Mouse (Mus musculus) right cerebral cortex, postnatal 10 days (tissue): ENCODE data around the gene Zdhhc14.

Experiments used
- DNase-seq, 2 experiments: peaks; one replicate each; pipeline ENCODE4 v3.0.0; 2021; ENCODE audit warnings: low spot score in 2 of 2

The Zdhhc14 gene

DNA sequence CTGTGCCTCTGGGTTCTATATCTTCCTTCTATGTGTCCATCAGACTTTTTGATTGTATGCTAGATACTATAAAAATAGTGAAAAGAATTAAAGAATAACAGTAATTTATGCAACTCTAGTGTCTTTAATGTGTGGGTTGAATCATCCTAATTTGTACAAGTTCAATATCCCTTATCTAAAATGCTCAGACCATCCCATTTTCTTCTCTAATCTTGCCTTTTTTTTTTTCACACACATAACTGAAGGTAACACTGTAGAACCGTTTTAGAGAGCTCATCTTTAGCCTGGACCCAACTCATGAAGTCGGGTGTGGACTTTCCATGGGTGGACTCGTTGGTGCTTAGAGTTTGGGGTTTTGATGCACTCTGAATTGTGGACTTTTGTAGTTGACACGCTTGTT is 12.6 kb downstream of the Zdhhc14 start:
- no peak for DNase-seq

DNA sequence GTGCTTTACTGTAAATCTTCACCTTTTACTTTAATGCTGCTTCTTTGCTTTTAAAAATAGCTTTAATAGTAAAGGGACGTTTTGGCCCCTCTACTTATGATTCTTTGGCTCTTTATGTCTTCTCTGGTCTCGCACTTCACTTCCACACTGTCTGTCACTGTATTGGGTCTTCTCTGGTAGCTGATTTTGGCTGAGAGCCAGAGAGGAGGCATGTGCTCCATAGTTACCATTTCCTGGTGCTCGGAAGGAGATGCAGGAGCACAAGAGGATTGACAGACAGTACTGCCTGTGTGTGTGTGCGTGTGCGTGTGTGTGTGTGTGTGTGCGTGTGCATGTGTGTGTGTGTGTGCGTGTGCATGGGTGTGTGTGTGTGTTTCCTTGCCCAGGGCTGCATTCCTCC is 14.2 kb downstream of the Zdhhc14 start:
- peak; percentile 75 to 83 for DNase-seq

DNA sequence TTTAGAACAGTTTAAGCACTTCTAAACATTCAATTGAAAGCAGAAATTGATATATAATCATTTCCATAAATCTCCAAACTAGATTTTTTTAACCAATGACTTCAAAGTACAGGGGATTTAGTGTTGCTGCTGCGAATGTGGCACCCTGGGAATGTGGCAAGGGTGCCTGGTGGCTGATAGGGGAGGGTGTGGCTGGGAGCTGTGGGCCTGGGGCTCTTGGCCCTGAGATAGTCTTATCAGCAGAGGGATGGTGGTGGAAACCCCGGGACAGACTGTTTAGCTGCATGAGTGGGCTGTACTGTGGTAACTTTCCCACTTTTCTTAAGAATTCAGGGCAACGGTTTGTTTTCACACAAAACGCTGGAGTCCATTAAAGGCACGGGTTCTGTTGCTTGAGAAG is 14.6 kb downstream of the Zdhhc14 start:
- DNase-seq = no peak

DNA sequence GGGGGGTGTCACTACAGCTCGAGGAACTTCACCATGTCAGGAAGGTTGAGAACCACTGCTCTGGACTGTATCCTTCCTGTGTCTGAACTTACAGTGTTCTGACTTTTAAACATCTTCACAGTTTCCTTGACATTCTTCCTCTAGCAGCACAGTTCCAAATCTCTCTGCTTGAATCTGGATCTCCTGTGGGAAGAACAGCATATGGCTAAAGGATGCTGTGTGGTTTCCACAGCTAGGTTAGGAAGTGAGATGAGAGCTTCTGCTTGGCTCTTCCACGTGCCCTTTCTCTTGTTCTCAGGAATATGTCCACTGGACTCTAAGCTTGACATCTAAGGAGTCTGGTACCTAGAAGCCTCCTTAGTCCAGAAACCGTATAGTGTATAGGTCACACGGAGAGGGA is 15.7 kb downstream of the Zdhhc14 start:
- DNase-seq = no peak

DNA sequence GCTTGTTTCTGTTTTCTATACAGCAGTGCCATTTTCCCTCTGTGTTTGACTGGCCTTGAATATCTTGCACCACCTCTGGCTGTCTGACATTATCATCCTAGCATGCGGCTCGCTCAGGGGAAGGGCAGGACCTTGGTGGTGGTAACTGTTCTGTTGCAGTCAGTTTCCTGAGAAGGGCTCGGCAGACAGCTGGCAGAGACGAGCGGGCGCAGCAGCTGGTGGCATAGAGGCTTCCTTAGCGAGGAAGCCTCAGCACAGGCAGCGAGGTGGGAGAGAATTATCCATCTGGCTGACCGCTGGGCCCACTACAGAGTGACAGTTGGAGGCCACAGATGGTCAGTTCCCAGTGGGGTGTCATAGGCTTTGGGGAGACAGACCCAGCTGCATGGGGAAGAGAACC is 18.2 kb downstream of the Zdhhc14 start:
- DNase-seq = no peak

DNA sequence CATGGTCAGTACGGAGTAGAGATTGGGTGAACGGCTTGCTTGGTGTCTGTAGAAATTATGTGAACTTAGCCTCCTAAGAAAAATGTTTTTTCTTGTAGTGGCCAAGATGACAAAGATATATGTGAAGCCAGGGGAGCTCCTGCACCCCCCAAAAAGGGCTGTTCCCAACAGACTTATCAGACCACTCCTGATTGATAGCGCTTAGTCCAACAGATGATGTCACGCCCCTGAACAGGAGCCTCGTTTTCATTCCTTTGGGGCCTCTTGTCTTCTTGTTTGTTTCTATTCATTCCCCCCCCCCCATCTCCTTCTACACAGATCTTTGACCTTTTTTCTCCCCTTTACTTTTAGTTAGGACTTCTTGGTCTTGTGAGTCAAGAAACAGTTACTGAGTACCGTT is 19.4 kb downstream of the Zdhhc14 start:
- DNase-seq = no peak

DNA sequence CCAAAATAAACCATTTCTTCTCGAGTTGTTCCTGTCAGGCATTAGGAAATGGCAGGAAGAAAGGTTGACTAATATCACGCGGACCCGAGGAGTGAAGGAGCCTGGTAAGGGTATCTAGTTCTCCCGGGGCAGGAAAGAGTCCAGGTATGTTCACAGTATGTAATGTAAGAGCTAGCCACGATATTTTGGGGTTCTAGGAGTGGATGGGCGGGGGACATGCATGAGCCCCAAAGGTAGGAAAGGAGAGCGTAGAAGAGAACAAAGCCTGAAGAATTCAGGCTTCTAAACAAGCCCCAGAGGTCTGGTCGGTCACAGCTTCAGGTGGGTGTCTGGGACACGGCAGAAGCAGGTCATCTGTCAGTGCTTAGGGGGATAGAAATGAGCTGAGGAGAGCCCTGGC is 27.1 kb downstream of the Zdhhc14 start:
- no peak for DNase-seq

DNA sequence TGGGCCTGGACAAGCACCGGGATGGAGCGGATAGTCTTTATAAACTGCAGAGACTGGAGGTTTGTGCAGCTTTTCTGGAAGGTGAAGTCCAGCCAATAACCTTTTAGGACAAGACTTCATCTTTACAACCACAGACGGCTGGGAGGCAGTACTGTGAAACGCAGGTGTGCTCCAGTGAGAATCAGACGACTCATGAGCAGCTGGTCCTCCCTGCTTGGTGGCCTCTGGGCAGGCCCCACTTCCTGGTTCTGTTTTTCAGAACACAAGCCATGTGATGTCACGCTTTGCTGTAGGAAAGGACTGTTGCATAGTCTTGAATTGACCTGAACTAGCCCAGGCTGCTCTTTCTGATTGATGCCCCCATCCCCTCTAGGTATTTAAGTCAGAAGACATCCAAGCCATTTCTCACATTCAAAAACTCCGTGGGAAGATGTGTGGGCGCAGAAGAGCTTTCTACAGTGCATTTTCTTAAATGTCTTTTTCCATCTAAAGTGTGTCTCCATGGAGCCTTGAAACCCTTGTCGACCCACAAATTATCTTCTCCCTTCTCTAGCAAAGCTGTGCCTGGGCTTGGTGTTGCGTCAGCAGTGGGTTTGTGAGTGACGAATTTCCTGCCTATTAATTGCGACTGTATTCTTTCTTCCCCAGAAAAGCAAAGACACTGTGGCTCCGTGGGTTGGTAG is 27.7 kb downstream of the Zdhhc14 start:
- peak in 1 of 2 experiments; percentile 51 for DNase-seq

DNA sequence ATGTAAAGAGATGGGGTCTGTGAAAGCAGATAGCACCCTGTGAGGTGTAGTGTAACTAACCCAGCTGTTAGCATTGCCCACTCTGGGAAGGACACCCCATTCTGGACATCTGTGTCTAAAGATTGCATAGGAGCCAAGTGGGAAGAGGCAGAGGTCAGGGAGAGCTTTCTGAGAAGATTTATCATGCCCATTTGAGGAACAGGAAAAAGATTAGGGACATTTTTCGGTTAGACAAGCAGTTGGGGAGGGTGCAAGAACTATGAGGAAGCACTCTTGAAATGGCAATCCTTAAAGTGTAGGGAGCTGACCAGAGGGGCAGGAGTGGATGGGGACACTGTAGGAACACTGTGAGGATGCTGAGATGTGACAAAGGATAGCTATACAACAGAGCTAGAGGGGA is 29.2 kb downstream of the Zdhhc14 start:
- no peak for DNase-seq

DNA sequence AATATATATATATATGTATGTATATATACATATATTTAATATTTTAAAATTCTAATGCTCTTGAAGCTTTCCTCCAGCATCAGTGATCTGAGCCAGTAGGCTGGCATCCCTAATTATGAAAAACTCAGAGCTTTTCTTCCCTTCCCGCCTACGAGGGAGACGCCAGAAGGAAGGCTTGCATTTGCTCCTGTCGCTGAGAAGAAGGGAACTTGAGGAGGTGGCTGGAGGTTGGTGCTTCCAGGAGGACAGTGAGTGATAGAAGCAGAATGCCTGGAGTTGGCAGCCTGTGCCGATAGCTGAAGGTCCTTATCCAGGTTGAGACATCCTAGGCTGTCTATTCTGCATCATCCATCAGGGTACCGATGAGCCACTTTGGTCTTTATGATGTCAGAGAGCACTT is 37.2 kb downstream of the Zdhhc14 start:
- DNase-seq = peak; percentile 61 to 69

DNA sequence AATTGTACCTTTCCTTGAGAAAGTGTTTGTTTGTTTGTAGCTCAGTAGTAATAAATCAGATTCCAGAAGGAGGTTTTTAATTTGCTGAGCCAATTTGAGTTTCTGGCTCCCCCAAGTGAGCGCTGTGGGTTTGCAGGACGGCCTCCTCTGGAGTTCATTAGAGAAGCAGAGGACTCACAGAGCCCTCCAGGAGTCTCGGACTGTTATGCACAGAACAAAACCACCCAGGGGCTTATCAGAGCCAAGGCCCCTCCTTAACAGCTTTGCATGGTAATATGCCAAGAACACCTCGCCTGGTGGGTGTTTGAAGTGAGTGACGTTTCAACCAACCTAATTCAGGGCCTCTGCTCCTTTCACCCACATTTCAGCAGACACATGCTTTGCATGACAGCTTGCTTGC is 40.5 kb downstream of the Zdhhc14 start:
- no peak for DNase-seq

DNA sequence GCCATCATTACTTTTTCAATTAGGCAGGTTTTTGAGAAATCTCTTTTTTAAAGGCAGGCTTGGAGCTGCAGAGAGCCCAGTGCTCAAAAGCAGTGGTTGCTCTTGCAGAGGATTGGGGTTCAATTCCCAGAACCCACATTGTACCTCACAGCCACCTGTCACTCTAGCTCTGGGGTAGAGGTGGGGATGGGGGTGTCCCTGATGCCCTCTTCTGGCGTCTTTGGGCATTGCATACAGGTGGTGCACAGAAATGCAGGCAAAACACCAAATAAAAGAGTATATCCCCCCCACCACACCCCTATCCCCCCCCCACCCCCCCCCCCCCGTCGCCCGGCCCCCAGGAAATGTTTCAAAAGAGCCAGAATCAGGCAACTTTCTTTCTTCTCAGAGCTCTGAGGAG is 43.0 kb downstream of the Zdhhc14 start:
- no peak for DNase-seq

DNA sequence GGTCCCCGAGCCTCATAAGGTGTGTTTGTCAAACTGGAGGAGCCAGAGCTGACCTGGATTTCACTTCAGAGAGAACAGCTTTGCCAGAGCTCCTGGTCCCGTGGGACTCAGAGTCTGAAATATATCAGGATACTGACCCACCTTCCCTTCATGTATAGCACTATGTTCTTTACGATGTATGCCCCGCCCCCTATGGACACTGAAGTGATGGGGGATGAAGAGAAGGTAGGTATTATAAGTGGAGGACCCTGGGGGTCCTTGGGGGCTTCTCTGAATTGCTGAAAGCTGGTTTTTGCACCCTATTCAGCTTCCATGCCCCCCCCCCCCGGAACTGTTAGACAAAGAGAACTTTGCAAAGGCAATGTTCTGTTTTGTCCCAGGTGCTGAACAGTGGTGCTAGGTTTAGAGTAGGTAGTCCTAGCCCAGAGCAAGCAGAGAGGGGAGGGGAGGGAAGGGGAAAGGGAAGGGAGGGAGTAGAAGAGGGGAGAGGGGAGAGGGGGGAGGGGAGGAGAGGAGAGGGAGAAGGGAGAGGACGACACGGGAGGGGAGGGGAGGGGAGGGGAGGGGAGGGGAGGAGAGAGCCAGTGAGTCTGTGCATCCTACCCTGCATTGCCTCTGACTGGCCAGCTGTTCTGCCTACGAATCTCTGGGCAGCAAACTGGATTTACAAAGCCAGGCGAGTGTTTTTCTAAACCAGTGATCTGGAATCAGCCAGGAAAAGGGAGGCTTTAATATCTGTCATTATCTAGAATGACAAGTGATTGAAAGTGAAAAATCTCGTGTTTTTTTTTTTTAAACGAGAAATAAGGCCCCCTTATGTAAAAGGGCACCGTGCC is 44.1 kb downstream of the Zdhhc14 start:
- no peak for DNase-seq

DNA sequence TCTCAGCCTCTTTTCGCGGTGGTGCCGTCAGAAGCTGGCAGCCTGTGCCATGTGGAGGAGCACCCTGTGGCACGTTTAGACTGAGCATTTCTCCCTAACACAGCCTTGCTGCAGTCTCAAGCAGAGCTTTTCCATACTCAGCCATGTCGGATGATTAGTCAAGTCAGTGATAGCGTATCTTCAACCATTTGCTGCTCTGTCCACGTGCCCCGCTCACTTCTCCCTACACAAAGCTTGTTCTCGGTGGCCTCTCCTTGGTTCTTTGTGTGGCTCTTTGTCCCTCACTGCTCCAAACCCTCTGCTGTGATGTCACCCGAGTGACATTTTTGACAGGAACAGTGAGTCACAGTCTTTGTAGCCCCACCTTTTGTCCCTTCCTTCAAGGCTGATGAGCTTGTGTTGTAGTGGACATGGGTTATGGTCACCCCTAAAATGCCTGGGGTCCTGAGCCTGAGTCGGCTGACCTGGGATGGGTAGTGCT is 44.8 kb downstream of the Zdhhc14 start:
- DNase-seq = no peak

DNA sequence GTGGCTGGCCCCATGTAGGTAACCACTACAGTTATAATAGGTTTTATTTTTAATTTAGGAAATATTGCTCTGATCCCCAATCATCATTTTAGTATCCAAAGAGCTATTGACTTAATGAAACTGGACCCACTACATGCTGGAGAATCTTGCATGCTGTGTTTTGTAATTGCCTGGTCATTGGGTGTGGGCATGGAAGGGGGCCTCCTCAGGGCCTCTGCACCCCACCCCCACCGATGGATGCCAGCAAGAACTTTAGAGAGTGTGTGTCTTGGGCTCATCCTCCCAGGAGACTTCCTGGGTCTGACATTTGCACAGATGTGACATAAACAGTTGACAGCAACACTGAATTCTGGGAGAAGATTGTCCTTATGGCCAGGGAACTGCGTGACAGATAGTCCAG is 49.8 kb downstream of the Zdhhc14 start:
- no peak for DNase-seq

DNA sequence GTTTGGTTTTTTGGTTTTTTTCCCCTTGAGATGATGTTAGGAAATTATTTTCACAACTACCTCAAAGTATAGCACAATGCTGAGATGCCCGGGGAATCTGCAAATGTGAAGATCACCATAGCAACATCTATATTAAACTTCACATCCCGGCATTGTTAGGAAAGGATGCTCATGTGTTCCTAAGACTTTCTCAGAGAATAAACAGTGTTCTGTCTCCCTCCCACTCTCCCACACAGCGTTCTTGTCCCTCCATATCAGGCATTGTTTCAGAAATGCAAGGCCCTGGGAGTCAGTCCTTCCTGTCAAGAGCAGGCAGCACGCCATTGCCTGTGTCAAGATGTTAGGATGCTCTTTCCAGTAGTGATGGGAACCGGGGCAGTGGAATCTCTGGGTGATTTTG is 51.7 kb downstream of the Zdhhc14 start:
- DNase-seq = no peak

DNA sequence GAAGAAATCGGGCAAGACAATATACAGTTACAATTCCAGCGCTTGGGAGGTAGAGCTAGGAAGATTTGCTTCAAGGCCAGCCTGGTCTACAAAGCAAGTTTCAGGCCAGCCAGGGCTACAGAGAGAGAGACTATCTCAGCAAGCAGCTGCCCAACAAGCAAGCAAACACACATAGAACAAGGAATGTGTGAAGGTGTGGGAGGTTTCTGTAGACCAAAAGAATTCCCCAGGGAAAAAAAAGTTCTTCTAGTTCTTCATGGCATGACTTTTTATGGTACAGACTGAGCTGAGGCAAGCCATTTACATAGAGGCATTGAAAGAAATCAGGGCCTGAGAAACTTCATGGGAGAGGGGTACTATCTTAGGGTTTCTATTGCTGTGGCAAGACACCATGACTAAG is 52.7 kb downstream of the Zdhhc14 start:
- no peak for DNase-seq

DNA sequence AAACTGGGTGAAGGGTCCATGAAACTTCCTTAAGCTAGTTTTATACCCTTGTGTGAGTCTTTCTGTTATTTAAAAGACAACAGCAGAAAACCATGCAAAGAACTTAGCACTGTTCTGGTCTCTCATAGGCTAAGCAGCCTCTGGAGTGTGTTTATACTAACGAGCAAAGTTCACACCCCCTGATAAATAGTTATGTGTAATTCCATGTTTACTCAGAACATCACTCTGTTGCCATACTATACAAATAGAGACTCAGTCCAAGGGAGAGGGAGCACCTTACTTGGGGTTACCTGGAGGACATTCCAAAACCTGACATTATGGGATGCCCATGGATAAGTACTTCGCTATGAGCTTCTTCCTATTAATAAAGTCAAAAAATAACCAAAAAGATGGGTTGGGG is 56.2 kb downstream of the Zdhhc14 start:
- DNase-seq = no peak

DNA sequence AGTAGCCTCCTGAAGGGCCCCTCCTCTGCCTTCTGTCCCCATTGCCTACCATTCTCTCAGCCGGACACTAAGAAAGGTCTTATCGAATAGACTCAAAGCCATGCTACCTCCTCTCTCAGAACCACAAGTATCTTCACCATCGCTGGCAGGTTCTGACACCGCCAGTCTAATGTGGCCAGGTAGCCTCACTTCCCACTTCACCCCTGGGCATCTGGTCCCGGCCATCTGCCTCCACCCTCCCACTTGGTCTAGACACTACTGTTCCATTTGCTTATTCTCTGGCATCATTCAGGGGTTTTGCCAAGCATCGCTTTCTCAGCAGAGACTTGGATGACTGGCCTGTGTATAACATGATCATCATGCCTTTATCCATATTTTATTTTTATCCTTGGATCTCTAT is 57.1 kb downstream of the Zdhhc14 start:
- no peak for DNase-seq

DNA sequence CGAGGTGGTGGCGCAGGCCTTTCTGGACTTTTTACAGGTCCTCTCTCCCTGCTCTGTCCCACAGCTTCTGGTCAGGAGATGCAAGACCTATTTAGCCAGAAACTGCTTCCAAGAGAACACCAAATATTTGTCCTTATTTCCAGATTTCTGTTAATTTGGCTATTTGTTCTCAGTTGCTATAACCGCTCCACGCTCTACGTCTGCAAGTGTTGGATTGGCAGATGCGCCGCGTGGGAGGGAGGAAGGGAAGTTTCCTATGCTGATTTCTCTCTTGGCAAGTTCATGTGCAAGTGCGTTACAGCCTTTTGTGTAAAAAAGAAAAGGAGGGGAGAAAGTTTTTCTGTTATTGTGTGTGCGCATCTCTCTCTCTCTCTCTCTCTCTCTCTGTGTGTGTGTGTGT is 58.1 kb downstream of the Zdhhc14 start:
- DNase-seq = peak; percentile 79 to 82

DNA sequence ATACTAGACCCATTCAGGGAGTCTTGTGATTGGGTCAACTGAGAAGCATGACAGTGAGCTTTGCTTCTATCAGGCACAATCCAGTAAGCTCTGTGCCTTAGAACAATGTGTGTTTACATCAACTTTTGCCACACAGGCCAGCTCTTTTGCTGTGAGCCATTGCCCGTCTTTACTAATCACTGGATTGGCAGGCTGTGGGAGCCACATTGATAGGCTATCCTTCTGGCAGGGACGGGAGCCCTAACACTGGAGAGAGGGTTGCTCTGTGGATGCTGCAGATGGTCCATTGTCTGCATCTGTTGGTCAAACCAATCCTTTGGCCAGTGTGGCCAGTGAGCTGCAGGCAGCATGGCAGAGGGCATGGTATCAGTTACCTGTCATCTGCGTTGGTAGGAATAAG is 58.8 kb downstream of the Zdhhc14 start:
- DNase-seq = no peak

DNA sequence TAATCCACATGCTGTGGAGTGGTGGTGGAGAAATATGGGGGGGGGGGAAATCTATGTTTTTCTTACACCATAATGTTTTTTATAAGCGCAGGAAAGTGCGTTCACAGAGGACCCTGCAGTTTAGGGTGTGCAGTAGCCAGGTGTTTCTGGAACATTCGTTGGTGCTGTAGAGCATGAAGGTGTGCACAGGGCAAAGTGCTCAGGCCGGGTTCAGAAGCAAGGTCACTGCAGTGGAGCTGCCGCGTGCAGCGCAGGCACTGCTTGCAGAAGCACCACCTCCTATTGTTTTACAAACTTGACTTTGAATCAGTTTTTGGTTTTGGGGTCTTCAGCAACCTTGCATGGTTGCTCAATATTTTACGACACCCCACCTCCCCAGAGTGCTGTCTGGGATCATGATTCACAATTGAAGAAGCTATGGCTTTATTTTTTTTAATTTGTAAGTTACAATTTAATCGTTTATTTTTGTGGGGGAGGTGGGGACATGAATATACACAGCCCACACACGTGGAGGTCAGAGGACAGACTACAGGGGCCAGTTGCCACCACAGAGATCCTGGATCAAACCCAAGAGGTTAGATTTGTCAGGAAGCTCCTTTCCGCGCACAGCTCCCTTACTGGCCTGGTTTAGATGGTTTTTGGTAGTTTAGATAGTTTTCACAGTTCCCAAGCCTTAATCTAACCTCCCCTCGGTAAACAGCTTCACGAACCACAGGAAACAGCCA is 59.8 kb downstream of the Zdhhc14 start:
- DNase-seq = no peak

DNA sequence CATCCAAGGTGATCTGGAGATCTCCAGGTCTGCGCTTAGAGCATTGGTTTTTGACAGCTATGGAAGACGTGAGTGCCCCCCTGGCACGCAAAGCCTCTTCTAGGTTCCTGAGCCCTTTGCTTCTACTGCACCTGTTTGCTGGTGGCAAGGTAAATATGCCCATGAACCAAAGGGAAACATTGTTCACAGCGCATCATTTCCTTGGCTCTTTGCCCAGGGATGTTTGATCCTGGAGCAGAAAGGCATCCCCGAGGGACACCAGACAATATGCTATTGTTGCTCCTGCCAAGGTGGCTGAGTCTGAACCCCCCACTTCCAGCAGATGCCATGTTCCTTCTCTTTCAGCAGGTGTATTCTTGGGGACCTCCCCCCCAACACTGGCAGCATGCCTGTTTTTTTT is 61.2 kb downstream of the Zdhhc14 start:
- DNase-seq = no peak
